Mouse (Mus musculus) ES-CJ7 (cell line): ENCODE results near the gene Gm13871.
"Not testable (repeated sequence)": the region's sequence is repeated elsewhere in the genome, so short reads cannot be mapped to it uniquely, and the experiment has no call there.

Experiments used
- DNase-seq: peaks from one replicate; pipeline ENCODE4 v3.0.0; 2011; ENCODE audit warnings: low read depth, low spot score

The Gm13871 gene

GRCm38 (mm10) chr4:73905853-73906252, at the start of gene Gm13871:
Gm13871 (minus strand) TSS chr4:73905953.
- not testable (repeated sequence) for DNase-seq

GRCm38 (mm10) chr4:73950375-73950896, 44.7 kb upstream of the Gm13871 start, which contains the start of gene 2310002L09Rik:
2310002L09Rik (minus strand) TSS chr4:73950846.
- no peak for DNase-seq

GRCm38 (mm10) chr4:73920660-73921059, 14.9 kb upstream of the Gm13871 start, which contains the start of gene Gm11756:
Gm11756 (minus strand) TSS chr4:73920760.
- DNase-seq = not testable (repeated sequence)

GRCm38 (mm10) chr4:73891012-73891411, 14.7 kb downstream of the Gm13871 start, which contains the start of gene Gm11757:
Gm11757 (minus strand) TSS chr4:73891112.
- DNase-seq = not testable (repeated sequence)

- DNase-seq = not testable (repeated sequence)
Observed at GRCm38 (mm10) chr4:73876166-73876565, 29.6 kb downstream of the Gm13871 start, which contains the start of gene Gm11758. Gm11758 (minus strand) TSS chr4:73876266.
